Mouse (Mus musculus): ENCODE data around the gene Sh3rf3.

DNA sequence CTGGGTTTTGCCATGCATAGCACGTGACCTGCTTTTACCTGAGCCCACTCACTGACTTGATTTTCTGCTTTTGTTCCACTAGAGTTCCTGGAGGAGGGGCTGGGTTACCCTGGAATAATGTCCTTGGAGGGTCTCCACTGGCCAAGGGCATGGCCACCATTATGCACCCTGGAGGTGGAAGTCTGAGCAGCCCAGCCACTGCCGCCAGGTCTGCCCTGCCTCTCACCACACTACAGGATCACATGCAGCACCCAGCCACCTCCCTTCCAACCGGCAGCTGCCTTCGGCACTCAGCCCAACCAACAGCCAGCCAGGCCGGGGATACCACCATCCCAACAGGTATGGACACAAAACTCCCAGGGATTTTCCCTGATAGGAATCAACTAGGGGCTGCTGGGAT is 273.4 kb downstream of the Sh3rf3 start:
- TF ChIP-seq ZNF384 (IDR thresholded peaks at IDR 0.05; ENCODE audit: low read depth, low read length) (no peak), MAFK (IDR thresholded peaks at IDR 0.05; ENCODE audit: insufficient read depth, low read depth, low read length) (no peak), HCFC1 (IDR thresholded peaks at IDR 0.05; ENCODE audit: borderline replicate concordance, insufficient read depth, low read length) (no peak)
